Mouse (Mus musculus) small intestine, adult 2 months (tissue): ENCODE results near the gene C3. TPM values are rescaled to one million over a fixed set of nuclear protein-coding genes. Genes with fewer than 3 reads are reported as not detected.

ENCODE experiments used
- H3K27ac ChIP-seq: fragments of 200-500 bp; 2 replicates; pipeline ENCODE4 v1.5.1; 2012; ENCODE audit warnings: low read depth, low read length, control low read depth, inconsistent platforms; ENCODE audit not compliant: insufficient read depth
- H3K27me3 ChIP-seq: fragments of 200-500 bp; 2 replicates; pipeline ENCODE4 v1.6.1; 2012; ENCODE audit warnings: mild to moderate bottlenecking, moderate library complexity, low read length, inconsistent platforms; ENCODE audit not compliant: control insufficient read depth, insufficient read depth
- H3K36me3 ChIP-seq: fragments of 200-500 bp; 2 replicates; pipeline ENCODE4 v1.6.1; 2012; ENCODE audit warnings: mild to moderate bottlenecking, low read length, control low read depth, inconsistent platforms; ENCODE audit not compliant: control insufficient read depth, insufficient read depth
- H3K4me1 ChIP-seq: fragments of 200-500 bp; 2 replicates; pipeline ENCODE4 v1.6.1; 2012; ENCODE audit warnings: low read length, inconsistent platforms, mixed read lengths; ENCODE audit not compliant: control insufficient read depth, insufficient read depth, insufficient read length
- H3K4me3 ChIP-seq: fragments of 200-500 bp; 2 replicates; pipeline ENCODE4 v1.5.1; 2012; ENCODE audit warnings: low read depth, mild to moderate bottlenecking, control low read depth, inconsistent platforms, low read length, moderate library complexity
- CTCF ChIP-seq: fragments of 200-500 bp; IDR thresholded peaks from 2 replicates; pipeline ENCODE4 v1.5.1; 2012; ENCODE audit warnings: low read depth, mild to moderate bottlenecking, control low read depth, inconsistent platforms, low read length, moderate library complexity, mixed read lengths; ENCODE audit not compliant: insufficient replicate concordance, insufficient read length; ENCODE audit errors: extremely low read depth
- POLR2A ChIP-seq: fragments of 200-500 bp; IDR thresholded peaks from 2 replicates; pipeline ENCODE4 v1.6.1; 2012; ENCODE audit warnings: low read depth, mild to moderate bottlenecking, control low read depth, inconsistent platforms, low read length, moderate library complexity
- WGBS: fragments of 180-500 bp; shearing (Covaris S2); methylation state at CpG from one replicate; pipeline ENCODE4 v1.1.7; 2018; 5-methylcytosine and 5-hydroxymethylcytosine counted together
- polyA plus RNA-seq: library from polyadenylated mRNA; depleted of rRNA; stranded (reverse); fragments of >200 nt; gene quantifications from 2 replicates; pipeline ENCODE4 v1.2.3, GENCODE M21; 2012

The C3 gene
- polyA plus RNA-seq, 1 experiment, result 17.9 TPM

DNA sequence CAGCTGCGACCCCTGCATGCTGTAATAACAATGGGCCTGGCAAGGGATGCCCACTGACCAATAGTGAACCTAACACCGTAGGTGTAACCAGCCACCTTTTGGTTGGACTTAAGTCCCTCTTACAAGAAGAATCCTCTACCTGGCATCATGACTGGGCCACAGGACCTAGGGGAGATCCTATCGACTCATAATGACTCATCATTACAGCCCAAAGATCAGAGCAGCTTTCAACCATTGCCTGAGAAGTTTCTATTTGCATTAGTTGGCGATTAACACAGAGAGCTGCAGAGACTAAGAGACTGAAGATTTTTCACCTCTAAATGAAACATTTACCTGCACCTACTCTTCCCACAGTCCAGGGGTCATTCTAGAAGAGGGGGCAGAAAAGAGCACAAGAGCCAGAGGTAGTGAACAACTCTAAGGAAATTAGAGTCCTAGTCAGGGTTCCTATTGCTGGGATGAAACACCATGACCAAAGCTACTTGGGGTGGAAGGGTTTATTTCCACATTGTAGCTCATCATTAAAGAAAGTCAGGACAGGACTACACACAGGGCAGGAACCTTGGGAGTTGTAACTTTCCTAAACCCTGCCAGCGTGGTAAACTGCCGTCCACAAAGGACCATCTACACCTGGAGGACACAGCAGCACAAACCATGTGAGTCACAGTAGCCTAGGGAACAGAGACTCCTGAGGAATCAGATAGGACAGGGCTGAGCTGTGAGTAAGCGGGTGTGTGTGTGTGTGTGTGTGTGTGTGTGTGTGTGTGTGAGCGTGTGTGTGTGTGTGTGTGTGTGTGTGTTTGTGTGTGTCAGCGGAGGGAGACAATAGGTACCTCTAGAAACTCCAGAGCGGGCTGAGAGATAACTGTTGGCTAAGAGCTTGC, 25.9 kb downstream of the C3 start:
- Histone ChIP-seq H3K4me3 (no peak overlapping the region), H3K4me1 (0 out of 2 replicates have a peak, but pooled peaks cover 3% of the 10 kb centered on the region), H3K27ac (no peak overlapping the region), H3K27me3 (no peaks in the 10 kb centered on the region), H3K36me3 (no peaks in the 10 kb centered on the region)
- TF ChIP-seq CTCF, result no peak
- no peak for TF ChIP-seq POLR2A
- 38% methylated on average over 10 of the region's 10 CpGs for WGBS

- 60% methylated on average over 3 of the region's 3 CpGs for WGBS
- TF ChIP-seq POLR2A (no peak), CTCF (no peak)
- 0 out of 2 replicates have a peak, but pooled peaks cover 3% of the 10 kb centered on the region for H3K4me1 ChIP-seq
- H3K36me3 ChIP-seq, result no peaks in the 10 kb centered on the region
- no peak overlapping the region for H3K27ac ChIP-seq
- H3K27me3 ChIP-seq, result no peaks in the 10 kb centered on the region
- H3K4me3 ChIP-seq, result no peak overlapping the region
Observed at GRCm38 (mm10) chr17:57198252-57198651, 29.7 kb downstream of the C3 start.

DNA sequence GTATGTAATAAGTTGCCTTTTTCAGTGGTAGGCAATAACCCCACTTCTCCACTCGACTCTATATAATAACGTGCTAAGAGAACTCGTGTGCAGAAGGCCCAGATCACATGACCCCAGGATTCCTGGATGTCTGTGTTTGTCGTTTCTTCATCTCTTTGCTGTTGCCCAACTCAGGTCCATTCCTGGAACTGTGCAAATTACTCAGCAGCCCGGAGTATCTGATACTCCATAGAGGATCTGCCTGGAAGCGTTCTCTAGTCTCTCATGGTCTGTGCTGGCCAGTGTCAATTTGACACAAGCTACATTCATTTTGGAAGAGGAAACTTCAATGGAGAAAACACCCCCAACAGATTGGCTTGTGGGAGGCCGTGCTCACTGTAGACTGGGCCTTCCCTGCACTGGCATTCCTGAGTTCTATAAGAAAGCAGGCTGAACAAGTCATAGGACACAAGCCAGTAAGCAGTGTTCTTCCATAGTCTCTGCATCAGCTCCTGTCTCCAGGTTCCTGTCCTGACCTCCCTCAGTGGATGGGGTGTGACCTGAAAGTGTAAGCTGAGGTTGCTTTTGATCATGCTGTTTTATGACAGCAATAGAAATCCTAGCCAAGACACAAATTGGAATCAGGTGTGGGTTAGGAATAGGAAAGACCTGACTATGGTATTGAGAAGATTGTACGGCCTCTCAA, 32.5 kb downstream of the C3 start:
- TF ChIP-seq POLR2A (no peak), CTCF (no peak)
- Histone ChIP-seq H3K36me3 (no peaks in the 10 kb centered on the region), H3K4me3 (no peak overlapping the region), H3K27ac (no peak overlapping the region), H3K4me1 (no peaks in the 10 kb centered on the region), H3K27me3 (no peaks in the 10 kb centered on the region)
- 75% methylated on average over 8 of the region's 8 CpGs for WGBS

DNA sequence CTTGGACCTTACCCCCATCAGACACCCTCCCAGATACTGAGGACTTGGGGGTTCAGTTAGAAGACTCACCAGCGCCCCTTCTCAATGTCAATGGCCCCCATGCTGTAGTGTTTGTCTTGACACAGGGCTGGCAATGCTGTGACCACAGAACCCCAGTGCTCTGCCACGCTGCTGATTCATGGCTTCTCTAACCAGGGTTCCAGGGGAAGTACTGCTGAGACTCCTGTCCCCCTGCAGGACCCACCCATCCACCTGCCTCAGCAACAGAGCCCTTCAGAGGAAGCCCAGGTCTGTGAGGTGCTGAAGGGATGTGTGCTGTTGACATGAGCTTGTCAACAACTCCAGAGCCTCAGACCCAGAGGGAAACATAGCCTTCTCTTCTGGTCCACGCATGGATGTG, 33.2 kb downstream of the C3 start:
- Histone ChIP-seq H3K36me3 (no peaks in the 10 kb centered on the region), H3K27ac (no peak overlapping the region), H3K27me3 (no peaks in the 10 kb centered on the region), H3K4me1 (no peaks in the 10 kb centered on the region), H3K4me3 (no peak overlapping the region)
- 90% methylated on average over 3 of the region's 3 CpGs for WGBS
- TF ChIP-seq CTCF, result no peak
- no peak for TF ChIP-seq POLR2A

GRCm38 (mm10) chr17:57194041-57194507, 33.9 kb downstream of the C3 start, which contains the start of gene Tnfsf14:
Gene Tnfsf14 (minus strand): TSS chr17:57194177.
- 68% methylated on average over 11 of the region's 11 CpGs for WGBS
- no peaks in the 10 kb centered on the region for H3K27me3 ChIP-seq
- no peak for TF ChIP-seq CTCF
- no peak for TF ChIP-seq POLR2A
- no peaks in the 10 kb centered on the region for H3K4me1 ChIP-seq
- H3K27ac ChIP-seq, result no peak within 1 kb of the TSS
- H3K36me3 ChIP-seq, result no peaks in the 10 kb centered on the region
- peak within 1 kb of the TSS; percentile 40 for H3K4me3 ChIP-seq

DNA sequence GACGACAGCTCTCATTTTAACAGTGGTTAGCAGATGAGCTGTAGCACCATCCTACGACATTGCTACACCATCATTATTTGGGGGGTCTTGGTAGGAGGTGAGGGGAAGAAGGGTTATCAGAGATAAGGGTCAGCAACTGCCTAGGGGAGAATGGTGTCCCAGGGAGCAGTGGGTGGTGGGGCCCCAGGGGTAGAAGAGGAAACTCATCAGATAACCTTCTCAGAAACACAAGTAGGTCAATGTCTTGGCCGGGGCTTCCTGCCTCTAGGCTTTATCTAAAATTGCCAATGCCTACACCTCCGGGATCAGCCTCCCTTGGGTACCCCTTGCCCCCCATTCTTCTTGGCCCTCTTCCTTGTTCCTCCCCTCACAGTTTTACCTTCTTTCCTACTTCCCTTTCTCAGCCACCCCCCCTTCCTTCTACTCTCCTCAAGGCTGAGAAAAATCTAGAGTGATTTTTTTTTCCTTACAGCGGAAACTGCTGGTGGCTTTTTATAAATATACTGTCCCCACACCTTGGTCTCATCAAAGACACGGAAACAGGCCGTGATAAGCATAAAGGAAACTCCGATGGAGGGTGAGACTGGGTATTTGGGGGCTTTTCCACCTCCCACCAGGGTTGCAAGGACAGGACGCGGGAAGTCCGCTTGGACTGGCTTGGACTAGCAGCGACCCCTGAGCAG, 39.3 kb downstream of the C3 start:
- Histone ChIP-seq H3K36me3 (no peaks in the 10 kb centered on the region), H3K4me1 (no peaks in the 10 kb centered on the region), H3K27ac (peak overlapping the region; percentile 65), H3K27me3 (no peaks in the 10 kb centered on the region), H3K4me3 (no peak overlapping the region; the same call in 1 of the 2 replicates)
- 63% methylated on average over 12 of the region's 12 CpGs for WGBS
- no peak for TF ChIP-seq POLR2A
- TF ChIP-seq CTCF, result no peak

- no peaks in the 10 kb centered on the region for H3K27me3 ChIP-seq
- TF ChIP-seq POLR2A, result no peak
- TF ChIP-seq CTCF, result no peak
- no peaks in the 10 kb centered on the region for H3K36me3 ChIP-seq
- no peak overlapping the region for H3K27ac ChIP-seq
- no peak overlapping the region for H3K4me3 ChIP-seq
- no peaks in the 10 kb centered on the region for H3K4me1 ChIP-seq
- 44% methylated on average over 2 of the region's 2 CpGs for WGBS
Observed at GRCm38 (mm10) chr17:57185641-57186040, 42.3 kb downstream of the C3 start.
